Comparison of ENCODE assay signal across 8 mouse cellular contexts in the genomic region with DNA sequence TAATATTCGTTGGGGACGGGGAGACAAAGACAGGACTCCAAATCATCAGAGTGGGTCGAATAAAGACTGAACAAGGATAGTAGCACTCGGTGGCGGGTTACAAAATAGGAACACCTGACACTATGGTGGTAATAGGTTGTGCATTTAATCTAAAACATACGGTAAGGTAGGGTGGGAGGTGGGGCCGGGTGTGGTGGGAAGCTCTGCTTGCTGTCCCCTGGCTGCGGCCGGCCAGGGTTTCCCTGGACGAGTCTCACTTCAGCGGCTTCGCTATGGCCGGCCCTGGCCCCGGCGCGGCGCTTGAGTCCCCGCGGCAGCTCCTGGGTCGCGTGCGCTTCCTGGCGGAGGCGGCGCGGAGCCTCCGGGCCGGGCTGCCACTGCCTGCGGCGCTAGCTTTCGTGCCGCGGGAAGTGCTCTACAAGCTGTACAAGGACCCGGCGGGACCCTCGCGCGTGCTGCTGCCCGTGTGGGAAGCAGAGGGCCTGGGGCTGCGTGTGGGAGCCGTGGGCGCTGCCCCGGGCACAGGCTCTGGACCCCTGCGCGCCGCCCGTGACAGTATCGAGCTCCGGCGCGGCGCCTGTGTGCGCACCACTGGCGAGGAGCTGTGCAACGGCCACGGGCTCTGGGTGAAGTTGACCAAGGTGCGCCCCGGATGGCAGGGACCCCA. TPM values are rescaled to one million over a fixed set of nuclear protein-coding genes. Genes with fewer than 3 reads are reported as not detected.
DNase-seq lines count a peak whose midpoint lies in the region; ATAC-seq and TF ChIP-seq lines count a peak whose summit lies in the region.

A gene (plus strand): TSS at position 187 of the 667 bp plus-strand sequence.

- peak within 1 kb of the TSS; percentile 88 for H3K9ac ChIP-seq in intestine, postnatal 0 days (ENCODE audit: low read depth, low read length)
- H3K9ac ChIP-seq in limb, embryonic 13.5 days = peak within 1 kb of the TSS; percentile 82
- peak within 1 kb of the TSS; percentile 80 for H3K9ac ChIP-seq in midbrain, embryonic 14.5 days (replicated peaks; ENCODE audit: low read length)

- H3K4me2 ChIP-seq in intestine, postnatal 0 days (replicated peaks; ENCODE audit: low read depth) = peak within 1 kb of the TSS; percentile 95
- peak within 1 kb of the TSS; percentile 99 for H3K4me2 ChIP-seq in limb, embryonic 13.5 days (replicated peaks)
- H3K4me2 ChIP-seq in midbrain, embryonic 14.5 days (ENCODE audit: low read length) = peak within 1 kb of the TSS; percentile 95

- WGBS in intestine, postnatal 0 days = under 1% methylated on average over 58 of the region's 58 CpGs
- WGBS in limb, embryonic 13.5 days = under 1% methylated on average over 58 of the region's 58 CpGs
- WGBS in midbrain, embryonic 14.5 days = under 1% methylated on average over 51 of the region's 58 CpGs

- peak within 1 kb of the TSS; percentile 96 for H3K4me3 ChIP-seq in intestine, postnatal 0 days (ENCODE audit: low read depth, low read length)
- H3K4me3 ChIP-seq in limb, embryonic 13.5 days = peak within 1 kb of the TSS; percentile 98
- peak within 1 kb of the TSS; percentile 97 for H3K4me3 ChIP-seq in midbrain, embryonic 14.5 days (replicated peaks; ENCODE audit: low read depth, low read length)

- peaks cover 43% of the 10 kb centered on the region for H3K36me3 ChIP-seq in intestine, postnatal 0 days (ENCODE audit: control insufficient read depth, insufficient read depth)
- H3K36me3 ChIP-seq in limb, embryonic 13.5 days = peaks cover 34% of the 10 kb centered on the region
- peaks cover 20% of the 10 kb centered on the region for H3K36me3 ChIP-seq in midbrain, embryonic 14.5 days (ENCODE audit: control insufficient read depth, insufficient read depth, low read length)

- peaks cover 4% of the 10 kb centered on the region for H3K4me1 ChIP-seq in intestine, postnatal 0 days (replicated peaks; ENCODE audit: control insufficient read depth, insufficient read depth, low read length)
- H3K4me1 ChIP-seq in limb, embryonic 13.5 days = peaks cover 25% of the 10 kb centered on the region
- H3K4me1 ChIP-seq in midbrain, embryonic 14.5 days (ENCODE audit: control insufficient read depth, insufficient read depth, low read length) = peaks cover 16% of the 10 kb centered on the region

- ATAC-seq in intestine, postnatal 0 days = peak; percentile 55
- ATAC-seq in limb, embryonic 13.5 days (ENCODE audit: low FRiP score, low read depth) = peak; percentile 57
- ATAC-seq in midbrain, embryonic 14.5 days (ENCODE audit: low FRiP score, low TSS enrichment) = peak; percentile 70; the same call in 1 of the 2 replicates

- H3K27me3 ChIP-seq in intestine, postnatal 0 days (replicated peaks; ENCODE audit: control insufficient read depth, insufficient read depth, low read length) = no peaks in the 10 kb centered on the region
- H3K27me3 ChIP-seq in limb, embryonic 13.5 days = no peaks in the 10 kb centered on the region
- no peaks in the 10 kb centered on the region for H3K27me3 ChIP-seq in midbrain, embryonic 14.5 days (ENCODE audit: control insufficient read depth, insufficient read depth, low read length)

- peak; percentile 72 for DNase-seq in 3T3-L1 (ENCODE audit: low read depth, low spot score)
- peak; percentile 51 to 61 for DNase-seq in adrenal gland, adult 18-20 months (ENCODE audit: low spot score in 2 of 2)
- DNase-seq in embryo, embryonic 11 days = peak; percentile 85
- peak; percentile 97 for DNase-seq in heart, adult 11 months
- DNase-seq in midbrain, embryonic 14.5 days = peak; percentile 84
- DNase-seq in spleen, postnatal 36 days (ENCODE audit: low spot score in 2 of 2) = peak; percentile 60 to 72

- peak; percentile 25 for TF ChIP-seq CTCF in intestine, postnatal 0 days (IDR thresholded peaks at IDR 0.05; ENCODE audit: low read depth)

- no peaks in the 10 kb centered on the region for H3K9me3 ChIP-seq in intestine, postnatal 0 days (ENCODE audit: control insufficient read depth)
- H3K9me3 ChIP-seq in limb, embryonic 13.5 days = no peaks in the 10 kb centered on the region
- no peaks in the 10 kb centered on the region for H3K9me3 ChIP-seq in midbrain, embryonic 14.5 days (ENCODE audit: control insufficient read depth, low read length)

- peak within 1 kb of the TSS; percentile 98 for H3K27ac ChIP-seq in intestine, postnatal 0 days (ENCODE audit: low read depth, low read length)
- peak within 1 kb of the TSS; percentile 28; the same call in 1 of the 2 replicates for H3K27ac ChIP-seq in limb, embryonic 13.5 days
- H3K27ac ChIP-seq in midbrain, embryonic 14.5 days (replicated peaks; ENCODE audit: low read depth, low read length) = peak within 1 kb of the TSS; percentile 83

RNA-seq across cellular contexts. Expression of the gene that starts here (rescaled TPM):
- total RNA-seq in adrenal gland, adult 18-20 months (2021) = 10 to 100 TPM; 26.7 to 28.0 TPM
- 25.1 and 25.7 TPM in 2 replicates for polyA plus RNA-seq in intestine, postnatal 0 days (2015; fragmentation: Nextera tagmentation; extraction: Ambion mirVana)
- 10.2 and 10.3 TPM in 2 replicates for polyA plus RNA-seq in limb, embryonic 13.5 days (2015; fragmentation: Nextera tagmentation; extraction: Ambion mirVana)
- 17.2 and 18.6 TPM in 2 replicates for polyA plus RNA-seq in midbrain, embryonic 14.5 days (2014; fragmentation: Nextera tagmentation; extraction: Ambion mirVana)

Comparison
In these comparisons a context has a peak if more than half of its experiments do, and no peak if none do; other contexts are left out.
1. Peak in every context shown above with its lines: DNase-seq, ATAC-seq, H3K4me3 ChIP-seq and H3K27ac ChIP-seq.
2. H3K27ac ChIP-seq: peak in every context shown above with its lines; median percentile 98 in intestine, postnatal 0 days; 83 in midbrain, embryonic 14.5 days; 28 in limb, embryonic 13.5 days.